Mouse (Mus musculus) kidney, postnatal 25 days (tissue): ENCODE results near the gene Tctn3.
A peak's percentile ranks its signal among the peaks of the same experiment; 100 is the strongest.
"Not testable (repeated sequence)": the region's sequence is repeated elsewhere in the genome, so short reads cannot be mapped to it uniquely, and the experiment has no call there.

Experiments
- DNase-seq, 2 experiments: peaks; one replicate each; pipeline ENCODE4 v3.0.0; 2021; ENCODE audit warnings: mixed read lengths in 2 of 2

Gene Tctn3

GRCm38 (mm10) chr19:40621616-40622015, 9.6 kb upstream of the Tctn3 start:
- DNase-seq, result not testable (repeated sequence)

- DNase-seq, result no peak
Measured at GRCm38 (mm10) chr19:40616021-40616420, 4.0 kb upstream of the Tctn3 start.

GRCm38 (mm10) chr19:40614811-40615210, 2.8 kb upstream of the Tctn3 start:
- DNase-seq, result no peak

- no peak for DNase-seq
Measured at GRCm38 (mm10) chr19:40607676-40608075, 4.4 kb downstream of the Tctn3 start.

- no peak for DNase-seq
Measured at GRCm38 (mm10) chr19:40605189-40605588, 6.8 kb downstream of the Tctn3 start.

- no peak for DNase-seq
Measured at GRCm38 (mm10) chr19:40601870-40602269, 10.2 kb downstream of the Tctn3 start.

- peak in 1 of 2 experiments; percentile 59 for DNase-seq
Measured at GRCm38 (mm10) chr19:40600846-40601245, 11.2 kb downstream of the Tctn3 start.

GRCm38 (mm10) chr19:40595831-40596230, 16.2 kb downstream of the Tctn3 start:
- DNase-seq, result peak in 1 of 2 experiments; percentile 3

- peak in 1 of 2 experiments; percentile 6 for DNase-seq
Measured at GRCm38 (mm10) chr19:40595231-40595630, 16.8 kb downstream of the Tctn3 start.

- no peak for DNase-seq
Measured at GRCm38 (mm10) chr19:40589530-40589880, 22.5 kb downstream of the Tctn3 start.

- DNase-seq, result peak; percentile 89 to 95
Measured at GRCm38 (mm10) chr19:40588847-40589529, 23.0 kb downstream of the Tctn3 start.

GRCm38 (mm10) chr19:40588293-40588654, 23.8 kb downstream of the Tctn3 start, which contains the start of gene Aldh18a1:
TSS of gene Aldh18a1 (minus strand) at chr19:40588463.
- DNase-seq, result peak; percentile 88

- no peak for DNase-seq
Measured at GRCm38 (mm10) chr19:40587491-40588292, 24.3 kb downstream of the Tctn3 start.

- no peak for DNase-seq
Measured at GRCm38 (mm10) chr19:40586908-40587307, 25.1 kb downstream of the Tctn3 start.

GRCm38 (mm10) chr19:40581662-40582061, 30.4 kb downstream of the Tctn3 start:
- no peak for DNase-seq

- no peak for DNase-seq
Measured at GRCm38 (mm10) chr19:40580902-40581301, 31.1 kb downstream of the Tctn3 start.

- no peak for DNase-seq
Measured at GRCm38 (mm10) chr19:40575438-40575837, 36.6 kb downstream of the Tctn3 start.

- DNase-seq, result peak; percentile 79 to 87
Measured at GRCm38 (mm10) chr19:40570726-40571125, 41.3 kb downstream of the Tctn3 start.

GRCm38 (mm10) chr19:40567616-40568015, 44.4 kb downstream of the Tctn3 start:
- no peak for DNase-seq

GRCm38 (mm10) chr19:40563880-40564645, 48.0 kb downstream of the Tctn3 start:
- DNase-seq, result no peak

GRCm38 (mm10) chr19:40561521-40561920, 50.5 kb downstream of the Tctn3 start:
- DNase-seq, result not testable (repeated sequence)

GRCm38 (mm10) chr19:40556029-40556428, 56.0 kb downstream of the Tctn3 start:
- no peak for DNase-seq

GRCm38 (mm10) chr19:40555136-40555535, 56.9 kb downstream of the Tctn3 start:
- DNase-seq, result no peak
